Mouse (Mus musculus): ENCODE measurements at regions not wholly inside any gene's neighbourhood (a gene's known extent, or its start where the extent isn't known, plus 50 kb on each side); places are given as distances from the start of the nearest gene placed in this dataset.
"Not testable (repeated sequence)": the region's sequence is repeated elsewhere in the genome, so short reads cannot be mapped to it uniquely, and the experiment has no call there.

- DNase-seq (ENCODE audit: extremely low spot score in 1 of 2, low spot score in 1 of 2): no peak
Observed at GRCm38 (mm10) chr13:18651658-18652057, 65.4 kb upstream of the Vps41 start.

DNA sequence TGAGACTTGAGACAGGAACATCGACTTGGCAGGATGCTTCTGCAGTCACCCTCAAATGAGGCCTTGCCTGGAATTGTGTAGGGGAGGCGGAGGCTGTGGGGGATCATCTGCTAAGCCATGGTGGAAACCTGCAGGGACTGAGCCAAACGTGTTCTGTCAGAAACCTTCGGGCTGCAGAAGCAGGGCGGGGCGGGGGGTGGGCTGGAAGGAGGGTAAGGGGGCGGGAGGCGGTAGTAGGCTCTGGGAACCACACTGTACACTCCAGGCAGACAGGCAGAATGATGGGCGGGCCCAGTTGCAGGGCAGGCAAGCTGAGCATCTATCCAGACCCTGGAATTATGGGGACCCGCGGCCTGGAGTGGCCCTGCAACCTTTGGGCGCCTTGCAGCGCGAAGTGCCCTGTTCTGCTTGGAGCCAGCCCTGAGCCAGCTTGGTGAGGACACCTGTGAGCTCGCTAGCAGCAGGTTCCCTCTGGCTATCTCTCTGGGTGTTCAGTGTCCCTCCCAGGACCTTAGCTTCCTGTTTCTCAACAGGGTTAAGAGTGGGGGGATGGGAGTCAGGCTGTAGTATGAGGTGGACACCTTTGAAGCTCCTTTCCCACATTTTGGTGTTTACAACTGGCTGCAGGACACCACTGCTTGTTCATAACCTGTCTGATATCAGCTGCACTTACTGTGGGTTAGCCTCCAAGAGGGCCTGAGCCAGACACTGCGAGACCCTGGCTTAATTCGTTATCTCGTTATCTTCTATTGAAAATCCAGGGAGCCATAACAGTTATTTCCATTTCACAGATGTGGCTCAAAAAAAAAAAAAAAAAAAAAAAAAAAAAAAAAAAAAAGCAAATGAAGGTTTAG, 102.1 kb upstream of the Vps41 start:
- no peak for DNase-seq (ENCODE audit: extremely low spot score in 1 of 2, low spot score in 1 of 2)

DNA sequence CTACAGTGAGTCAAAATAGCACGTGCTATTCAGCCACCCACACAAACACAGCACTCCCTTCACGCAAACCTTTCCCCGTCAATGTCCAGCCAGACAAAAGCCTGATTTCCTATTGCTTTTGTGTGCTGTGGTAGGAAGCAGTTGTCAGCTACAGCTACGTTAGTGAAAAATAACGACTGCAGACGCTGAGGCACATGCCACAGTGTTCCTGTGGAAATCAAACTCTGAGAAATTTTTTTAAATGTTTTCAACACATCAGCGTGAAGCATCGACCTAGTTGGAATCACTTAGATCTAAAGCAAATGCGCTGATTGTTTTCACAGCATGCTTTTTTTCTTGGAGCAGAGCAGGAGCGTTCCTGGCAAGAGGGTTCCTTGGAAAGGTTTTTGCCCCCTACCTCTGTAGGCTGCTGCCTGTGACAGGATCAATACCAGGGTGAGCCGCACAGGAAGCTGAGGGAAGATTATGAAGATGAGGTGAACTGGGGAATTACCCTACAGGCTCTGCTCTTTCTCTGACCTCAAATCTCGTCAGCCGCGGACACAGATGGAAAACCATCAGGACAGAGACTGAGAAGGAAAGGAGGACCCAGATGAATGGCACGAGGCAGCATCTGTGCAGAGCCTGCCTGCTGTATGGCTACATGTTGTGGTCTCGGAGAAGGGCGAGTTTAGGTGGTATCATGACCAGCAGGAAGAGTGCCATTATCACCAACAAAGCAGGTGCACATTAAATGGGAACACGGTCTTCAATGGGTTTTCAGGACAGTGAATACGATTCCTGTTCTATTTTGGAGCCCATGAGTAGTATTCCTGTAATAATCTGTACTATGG, 136.2 kb upstream of the Vps41 start:
- DNase-seq (ENCODE audit: extremely low spot score in 1 of 2, low spot score in 1 of 2): peak in 1 of 2 experiments; percentile 1

DNA sequence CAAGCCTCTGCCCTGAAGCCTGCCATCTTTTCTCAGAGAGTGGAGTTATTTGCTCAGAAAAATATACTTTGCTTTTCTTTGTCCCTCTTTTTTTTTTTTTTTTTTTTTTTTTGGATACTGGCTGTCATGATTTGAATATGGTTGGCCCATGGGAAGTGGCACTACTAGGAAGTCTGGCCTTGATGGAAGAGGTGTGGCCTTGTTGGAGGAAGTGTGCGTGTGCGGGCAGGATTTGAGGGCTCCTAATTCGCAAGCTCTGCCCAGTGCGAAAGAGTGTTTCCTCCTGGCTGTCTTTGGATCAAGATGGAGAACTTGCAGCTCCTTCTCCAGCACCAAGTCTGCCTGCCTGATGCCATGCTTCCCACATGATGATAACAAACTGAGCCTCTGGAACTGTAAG, 141.1 kb upstream of the Vps41 start:
- DNase-seq (ENCODE audit: extremely low spot score in 1 of 2, low spot score in 1 of 2): no peak

- no peak for DNase-seq (ENCODE audit: extremely low spot score in 1 of 2, low spot score in 1 of 2)
Observed at GRCm38 (mm10) chr13:18575599-18575998, 141.5 kb upstream of the Vps41 start.

GRCm38 (mm10) chr13:18542032-18542431, 144.5 kb upstream of the Pou6f2 start:
- not testable (repeated sequence) for DNase-seq (ENCODE audit: extremely low spot score in 1 of 2, low spot score in 1 of 2)

DNA sequence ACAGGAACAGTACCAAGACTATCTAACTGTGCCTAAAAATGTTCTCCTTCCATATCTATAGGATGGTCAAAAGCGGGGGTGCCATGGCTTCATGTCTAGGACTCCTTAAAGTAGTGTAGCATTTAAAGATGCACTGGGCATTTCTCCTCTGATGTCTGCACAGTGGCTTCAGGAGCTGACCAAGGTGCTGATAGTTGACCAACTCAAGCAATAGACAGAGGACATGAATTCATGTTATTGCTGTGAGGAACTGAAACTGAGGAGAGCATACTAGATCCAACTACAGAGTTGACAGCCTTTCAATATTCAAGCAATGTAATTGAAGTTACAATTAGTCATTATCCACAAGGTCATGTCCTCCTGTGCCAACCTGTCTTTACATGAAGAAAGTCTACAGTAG, 133.0 kb upstream of the Pou6f2 start:
- no peak for DNase-seq (ENCODE audit: extremely low spot score in 1 of 2, low spot score in 1 of 2)

GRCm38 (mm10) chr13:18498159-18498558, 100.7 kb upstream of the Pou6f2 start:
- DNase-seq (ENCODE audit: extremely low spot score in 1 of 2, low spot score in 1 of 2): no peak

- no peak for DNase-seq (ENCODE audit: extremely low spot score in 1 of 2, low spot score in 1 of 2)
Observed at GRCm38 (mm10) chr13:18497582-18498157, 100.2 kb upstream of the Pou6f2 start.

DNA sequence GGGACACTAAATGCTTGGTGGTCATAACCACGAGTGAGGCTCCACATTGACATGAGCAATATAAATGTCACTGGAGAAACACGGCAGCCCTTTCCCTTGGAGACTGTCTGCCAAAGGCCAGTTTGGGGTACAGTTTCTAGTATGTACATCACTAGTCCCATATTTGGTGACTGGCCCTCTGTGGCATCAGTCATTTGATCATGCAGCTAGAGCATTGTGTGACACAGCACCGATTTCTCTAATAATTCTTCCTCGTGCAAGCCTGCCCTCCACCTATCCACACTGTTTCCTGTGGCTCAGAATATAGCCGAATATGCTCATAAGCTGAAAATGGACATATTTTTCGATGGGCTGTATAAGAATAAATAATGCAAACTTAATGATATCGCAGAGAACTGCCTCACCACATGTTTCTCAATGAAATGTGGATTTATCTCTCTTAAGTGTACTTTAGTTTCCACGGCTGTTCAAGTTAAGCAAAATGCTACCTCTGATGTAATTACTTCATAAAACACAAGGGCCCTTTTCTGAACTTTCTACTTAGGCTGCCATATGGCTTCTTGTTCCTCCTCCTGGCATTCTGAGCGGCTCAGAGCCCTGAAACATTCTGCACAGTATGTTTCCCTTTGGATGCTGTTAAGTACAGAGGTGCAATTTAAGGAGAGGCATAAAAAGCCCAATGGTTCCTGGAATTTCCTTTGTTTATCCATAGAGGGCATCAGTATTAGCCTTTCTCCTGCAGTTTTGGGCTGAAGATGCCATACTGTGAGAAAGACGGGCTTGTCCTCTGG, 97.7 kb upstream of the Pou6f2 start:
- DNase-seq (ENCODE audit: extremely low spot score in 1 of 2, low spot score in 1 of 2): no peak

- DNase-seq (ENCODE audit: extremely low spot score in 1 of 2, low spot score in 1 of 2): not testable (repeated sequence)
Observed at GRCm38 (mm10) chr13:18485785-18486184, 88.3 kb upstream of the Pou6f2 start.

GRCm38 (mm10) chr13:18485080-18485479, 87.6 kb upstream of the Pou6f2 start:
- DNase-seq (ENCODE audit: extremely low spot score in 1 of 2, low spot score in 1 of 2): peak in 1 of 2 experiments; percentile 18

GRCm38 (mm10) chr13:18476311-18476710, 78.8 kb upstream of the Pou6f2 start:
- no peak for DNase-seq (ENCODE audit: extremely low spot score in 1 of 2, low spot score in 1 of 2)

GRCm38 (mm10) chr13:18471534-18471933, 74.0 kb upstream of the Pou6f2 start:
- no peak for DNase-seq (ENCODE audit: extremely low spot score in 1 of 2, low spot score in 1 of 2)

DNA sequence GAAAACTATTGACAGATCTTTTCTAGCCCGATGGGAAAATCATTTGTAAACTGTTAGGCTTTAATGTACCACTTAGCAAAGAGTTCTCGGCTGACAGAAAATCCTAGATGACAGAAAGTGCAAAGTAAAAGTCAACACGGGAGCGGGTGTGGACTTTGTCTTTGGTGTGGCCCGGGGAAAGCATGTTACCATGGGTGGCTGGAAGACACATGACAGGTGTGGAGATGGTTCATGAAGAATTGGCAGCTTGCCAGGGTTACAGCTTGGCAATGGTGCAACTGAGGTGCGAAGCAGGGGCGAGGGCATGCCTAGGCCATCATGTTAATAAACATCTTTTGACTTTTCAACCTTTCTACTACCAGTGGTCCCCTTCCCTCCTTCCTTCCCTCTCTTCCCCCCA, 68.4 kb upstream of the Pou6f2 start:
- DNase-seq (ENCODE audit: extremely low spot score in 1 of 2, low spot score in 1 of 2): no peak

DNA sequence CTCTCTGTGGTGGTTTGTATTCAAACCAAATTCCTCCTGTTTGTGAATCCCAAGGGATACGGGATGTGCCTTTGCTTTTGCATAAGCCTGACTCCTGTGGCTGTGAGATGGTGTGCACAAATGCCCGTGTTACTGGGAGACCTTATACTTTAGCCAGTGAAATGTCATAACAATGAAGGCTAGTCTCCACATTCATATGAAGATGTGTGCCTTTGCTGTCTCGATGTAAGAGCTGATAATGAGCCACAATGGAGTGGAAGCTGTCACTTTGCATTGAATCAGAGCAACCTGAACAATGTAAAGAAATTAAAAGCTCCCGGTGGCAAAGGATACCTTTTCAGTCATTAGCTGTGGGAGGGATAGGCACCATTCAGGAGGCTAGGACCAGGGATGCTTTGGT, 64.7 kb upstream of the Pou6f2 start:
- no peak for DNase-seq (ENCODE audit: extremely low spot score in 1 of 2, low spot score in 1 of 2)

DNA sequence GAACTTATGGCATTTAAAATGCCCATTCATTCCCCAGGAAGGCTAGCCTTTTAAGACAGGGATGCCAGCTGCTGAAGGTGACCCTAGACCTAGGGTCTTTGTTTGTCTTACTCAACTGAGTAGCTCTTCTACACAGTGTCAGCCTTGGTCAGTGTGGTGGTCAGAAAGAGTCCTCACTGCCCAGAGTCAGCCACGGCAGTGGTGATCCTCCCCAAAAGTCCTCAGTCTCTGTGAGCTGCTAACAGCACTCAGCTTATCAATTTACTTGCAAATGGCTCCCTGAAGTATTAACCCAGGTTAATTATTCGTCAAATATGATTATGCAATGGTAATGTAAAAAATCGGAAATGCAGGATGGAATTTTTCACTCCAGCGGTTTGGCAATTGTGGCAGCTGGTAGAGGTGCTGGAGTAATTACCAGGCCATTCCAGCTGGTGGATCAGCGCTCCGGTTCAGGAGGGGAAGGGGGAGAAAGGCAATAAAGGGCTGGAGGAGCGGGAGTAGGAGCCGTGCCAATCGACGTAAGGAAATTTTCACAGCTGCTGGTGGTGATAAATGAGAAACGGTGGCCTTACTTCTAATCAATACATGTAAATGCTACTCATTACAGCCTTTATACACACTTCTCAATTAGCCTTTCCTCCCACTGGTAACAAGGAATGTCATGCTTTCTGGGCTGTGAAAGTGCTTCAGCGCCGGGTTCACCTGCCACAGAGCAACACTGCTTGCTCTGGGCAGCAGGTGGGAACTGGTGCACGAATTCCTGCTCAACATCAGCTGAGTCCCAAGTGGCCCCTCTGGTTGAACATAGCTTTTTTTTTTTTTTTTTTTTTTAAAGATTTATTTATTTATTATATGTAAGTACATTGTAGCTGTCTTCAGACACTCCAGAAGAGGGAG, 60.1 kb upstream of the Pou6f2 start:
- no peak for DNase-seq (ENCODE audit: extremely low spot score in 1 of 2, low spot score in 1 of 2)
